Mouse (Mus musculus) MEL (cell line): Measurements from ENCODE around the gene Lhb. TPM values are rescaled to one million over a fixed set of nuclear protein-coding genes. Genes with fewer than 3 reads are reported as not detected.

Experiments used
- DNase-seq: peaks from one replicate; pipeline ENCODE4 v3.0.0; 2011; ENCODE audit warnings: low read depth, low spot score
- H3K27ac ChIP-seq: 2 replicates; pipeline ENCODE4 v1.5.1; 2012; ENCODE audit warnings: low read depth, mild to moderate bottlenecking, control low read depth, low read length, moderate library complexity; ENCODE audit not compliant: control insufficient read depth
- H3K27me3 ChIP-seq, 2 experiments: fragments of 150-350 bp in 1 of 2; sonication (generic) in 1 of 2; 2 replicates each; pipeline ENCODE4 v1.6.1; 2012; ENCODE audit warnings: low read length in 2 of 2, mild to moderate bottlenecking in 2 of 2, improper control_type of control experiment in 1 of 2, moderate library complexity in 1 of 2; ENCODE audit not compliant: insufficient read depth in 2 of 2, control insufficient read depth in 1 of 2
- H3K36me3 ChIP-seq, 2 experiments: 2 replicates each; pipeline ENCODE4 v1.6.1; 2012 to 2014; ENCODE audit warnings: low read length in 2 of 2, improper control_type of control experiment in 1 of 2, inconsistent platforms in 1 of 2, mild to moderate bottlenecking in 1 of 2; ENCODE audit not compliant: insufficient read depth in 2 of 2, control insufficient read depth in 1 of 2
- H3K4me1 ChIP-seq, 2 experiments: fragments of 150-350 bp in 1 of 2; sonication (generic) in 1 of 2; 2 replicates each; pipeline ENCODE4 v1.6.1; 2012; ENCODE audit warnings: low read length in 2 of 2, improper control_type of control experiment in 1 of 2, mild to moderate bottlenecking in 1 of 2; ENCODE audit not compliant: insufficient read depth in 2 of 2, control insufficient read depth in 1 of 2
- H3K4me3 ChIP-seq, 2 experiments: fragments of 150-350 bp in 1 of 2; sonication (generic) in 1 of 2; 2 replicates each; pipeline ENCODE4 v1.5.1; 2012; ENCODE audit warnings: low read depth in 2 of 2, low read length in 2 of 2, mild to moderate bottlenecking in 2 of 2, moderate library complexity in 2 of 2, control low read depth in 1 of 2, improper control_type of control experiment in 1 of 2; ENCODE audit not compliant: control insufficient read depth in 1 of 2, insufficient read depth in 1 of 2
- H3K79me2 ChIP-seq: 2 replicates; pipeline ENCODE4 v1.6.1; 2012; ENCODE audit warnings: mild to moderate bottlenecking, low read length, moderate library complexity; ENCODE audit not compliant: control insufficient read depth, poor library complexity, insufficient read depth
- H3K9ac ChIP-seq: 2 replicates; pipeline ENCODE4 v1.6.1; 2012; ENCODE audit warnings: low read depth, mild to moderate bottlenecking, control low read depth, low read length, moderate library complexity; ENCODE audit not compliant: control insufficient read depth, poor library complexity, severe bottlenecking
- H3K9me3 ChIP-seq: fragments of 150-350 bp; sonication (generic); replicated peaks from 2 replicates; pipeline ENCODE4 v1.6.1; 2012; ENCODE audit warnings: mild to moderate bottlenecking, low read length, improper control_type of control experiment, moderate library complexity; ENCODE audit not compliant: insufficient read depth
- BHLHE40 ChIP-seq: IDR thresholded peaks from 2 replicates; pipeline ENCODE4 v1.6.1; 2012; ENCODE audit warnings: low read depth, mild to moderate bottlenecking, inconsistent platforms, low read length, improper control_type of control experiment, borderline replicate concordance
- CHD1 ChIP-seq: IDR thresholded peaks from 2 replicates; pipeline ENCODE4 v1.6.1; 2012; ENCODE audit warnings: low read depth, mild to moderate bottlenecking, inconsistent platforms, low read length, improper control_type of control experiment
- CHD2 ChIP-seq: IDR thresholded peaks from 2 replicates; pipeline ENCODE4 v1.6.1; 2011; ENCODE audit warnings: low read length, improper control_type of control experiment
- CTCF ChIP-seq, 3 experiments: IDR thresholded peaks in 2 of 3; conservative IDR thresholded peaks in 1 of 3; 2 replicates each; pipeline ENCODE4 v1.5.1; 2011 to 2012; ENCODE audit warnings: low read length in 3 of 3, low read depth in 2 of 3, mild to moderate bottlenecking in 2 of 3, improper control_type of control experiment in 1 of 3, inconsistent platforms in 1 of 3, mixed read lengths in 1 of 3, moderate library complexity in 1 of 3; ENCODE audit not compliant: control insufficient read depth in 1 of 3, insufficient read depth in 1 of 3, poor library complexity in 1 of 3, severe bottlenecking in 1 of 3
- E2F4 ChIP-seq: IDR thresholded peaks from 2 replicates; pipeline ENCODE4 v1.6.1; 2011; ENCODE audit warnings: low read depth, low read length, improper control_type of control experiment, borderline replicate concordance
- ELF1 ChIP-seq: IDR thresholded peaks from 2 replicates; pipeline ENCODE4 v1.6.1; 2014; ENCODE audit warnings: low read depth, mild to moderate bottlenecking, inconsistent platforms, low read length, improper control_type of control experiment, moderate library complexity
- EP300 ChIP-seq, 2 experiments: IDR thresholded peaks; 2 replicates each; pipeline ENCODE4 v1.6.1; 2011; ENCODE audit warnings: improper control_type of control experiment in 2 of 2, low read length in 2 of 2, low read depth in 1 of 2, mild to moderate bottlenecking in 1 of 2
- ETS1 ChIP-seq: IDR thresholded peaks from 2 replicates; pipeline ENCODE4 v1.6.1; 2012; ENCODE audit warnings: low read depth, mild to moderate bottlenecking, inconsistent platforms, low read length, improper control_type of control experiment, moderate library complexity
- GABPA ChIP-seq: IDR thresholded peaks from 2 replicates; pipeline ENCODE4 v1.6.1; 2012; ENCODE audit warnings: low read depth, mild to moderate bottlenecking, inconsistent platforms, low read length, improper control_type of control experiment, moderate library complexity
- GATA1 ChIP-seq: IDR thresholded peaks from 2 replicates; pipeline ENCODE4 v1.6.1; 2011; ENCODE audit warnings: low read depth, low read length, improper control_type of control experiment
- HCFC1 ChIP-seq: IDR thresholded peaks from 2 replicates; pipeline ENCODE4 v1.6.1; 2012; ENCODE audit warnings: low read depth, mild to moderate bottlenecking, inconsistent platforms, low read length, improper control_type of control experiment, moderate library complexity
- JUND ChIP-seq: IDR thresholded peaks from 2 replicates; pipeline ENCODE4 v1.6.1; 2011; ENCODE audit warnings: low read depth, mild to moderate bottlenecking, improper control_type of control experiment, low read length
- KAT2A ChIP-seq: conservative IDR thresholded peaks from 2 replicates; pipeline ENCODE4 v1.6.1; 2012; ENCODE audit warnings: low read depth, low read length, improper control_type of control experiment, inconsistent platforms
- MAFK ChIP-seq: IDR thresholded peaks from 2 replicates; pipeline ENCODE4 v1.6.1; 2011; ENCODE audit warnings: low read depth, mild to moderate bottlenecking, low read length, improper control_type of control experiment, borderline replicate concordance
- MAX ChIP-seq: IDR thresholded peaks from 2 replicates; pipeline ENCODE4 v1.6.1; 2011; ENCODE audit warnings: low read length, improper control_type of control experiment
- MAZ ChIP-seq: IDR thresholded peaks from 2 replicates; pipeline ENCODE4 v1.6.1; 2012; ENCODE audit warnings: low read depth, mild to moderate bottlenecking, inconsistent platforms, low read length, improper control_type of control experiment
- MEF2A ChIP-seq: IDR thresholded peaks from 2 replicates; pipeline ENCODE4 v1.6.1; 2014; ENCODE audit warnings: low read depth, mild to moderate bottlenecking, inconsistent platforms, low read length, improper control_type of control experiment; ENCODE audit not compliant: poor library complexity, insufficient replicate concordance, severe bottlenecking; ENCODE audit errors: extremely low read depth
- MYB ChIP-seq: IDR thresholded peaks from 2 replicates; pipeline ENCODE4 v1.6.1; 2011; ENCODE audit warnings: mild to moderate bottlenecking, low read depth, low read length, improper control_type of control experiment
- MYC ChIP-seq: IDR thresholded peaks from 2 replicates; pipeline ENCODE4 v1.6.1; 2011; ENCODE audit warnings: low read depth, mild to moderate bottlenecking, low read length, improper control_type of control experiment, moderate library complexity
- NRF1 ChIP-seq: IDR thresholded peaks from 2 replicates; pipeline ENCODE4 v1.6.1; 2014; ENCODE audit warnings: low read depth, mild to moderate bottlenecking, inconsistent platforms, low read length, improper control_type of control experiment, moderate library complexity; ENCODE audit not compliant: poor library complexity, insufficient read depth, severe bottlenecking
- POLR2A ChIP-seq, 2 experiments: IDR thresholded peaks; 2 replicates each; pipeline ENCODE4 v1.6.1; 2011 to 2012; ENCODE audit warnings: low read length in 2 of 2, mild to moderate bottlenecking in 2 of 2, control low read depth in 1 of 2, improper control_type of control experiment in 1 of 2, low read depth in 1 of 2, moderate library complexity in 1 of 2; ENCODE audit not compliant: control insufficient read depth in 1 of 2, insufficient read depth in 1 of 2, poor library complexity in 1 of 2
- POLR2AphosphoS2 ChIP-seq: IDR thresholded peaks from 2 replicates; pipeline ENCODE4 v1.6.1; 2011; ENCODE audit warnings: low read length, improper control_type of control experiment
- POLR2AphosphoS5 ChIP-seq: IDR thresholded peaks from 2 replicates; pipeline ENCODE4 v1.6.1; 2012; ENCODE audit warnings: low read depth, borderline replicate concordance, mild to moderate bottlenecking, inconsistent platforms, low read length, moderate library complexity, mixed read lengths
- RAD21 ChIP-seq: IDR thresholded peaks from 2 replicates; pipeline ENCODE4 v1.6.1; 2011; ENCODE audit warnings: mild to moderate bottlenecking, low read depth, low read length, improper control_type of control experiment
- RCOR1 ChIP-seq: IDR thresholded peaks from 2 replicates; pipeline ENCODE4 v1.6.1; 2012; ENCODE audit warnings: low read depth, mild to moderate bottlenecking, inconsistent platforms, low read length, improper control_type of control experiment
- SIN3A ChIP-seq: IDR thresholded peaks from 2 replicates; pipeline ENCODE4 v1.6.1; 2012; ENCODE audit warnings: low read length, improper control_type of control experiment, inconsistent platforms
- SMC3 ChIP-seq: IDR thresholded peaks from 2 replicates; pipeline ENCODE4 v1.6.1; 2011; ENCODE audit warnings: low read depth, low read length, improper control_type of control experiment
- TAL1 ChIP-seq: IDR thresholded peaks from 2 replicates; pipeline ENCODE4 v1.6.1; 2012; ENCODE audit warnings: mild to moderate bottlenecking, inconsistent platforms, low read length, moderate library complexity, mixed read lengths
- TBP ChIP-seq: IDR thresholded peaks from 2 replicates; pipeline ENCODE4 v1.8.0; 2011; ENCODE audit warnings: low read depth, low read length, improper control_type of control experiment
- TCF12 ChIP-seq: IDR thresholded peaks from 2 replicates; pipeline ENCODE4 v1.6.1; 2014; ENCODE audit warnings: low read depth, mild to moderate bottlenecking, inconsistent platforms, low read length, improper control_type of control experiment, moderate library complexity
- UBTF ChIP-seq: IDR thresholded peaks from 2 replicates; pipeline ENCODE4 v1.6.1; 2012; ENCODE audit warnings: low read depth, mild to moderate bottlenecking, inconsistent platforms, low read length, improper control_type of control experiment, moderate library complexity, borderline replicate concordance; ENCODE audit not compliant: insufficient read depth
- USF1 ChIP-seq: IDR thresholded peaks from 2 replicates; pipeline ENCODE4 v1.6.1; 2014; ENCODE audit warnings: low read depth, mild to moderate bottlenecking, inconsistent platforms, low read length, improper control_type of control experiment, moderate library complexity
- USF2 ChIP-seq, 2 experiments: IDR thresholded peaks; 2 replicates each; pipeline ENCODE4 v1.6.1; 2011 to 2012; ENCODE audit warnings: improper control_type of control experiment in 2 of 2, low read length in 2 of 2, borderline replicate concordance in 1 of 2, inconsistent platforms in 1 of 2, low read depth in 1 of 2, mild to moderate bottlenecking in 1 of 2; ENCODE audit not compliant: insufficient read depth in 1 of 2
- ZC3H11A ChIP-seq: IDR thresholded peaks from 2 replicates; pipeline ENCODE4 v1.6.1; 2012; ENCODE audit warnings: low read depth, mild to moderate bottlenecking, inconsistent platforms, low read length, improper control_type of control experiment
- ZKSCAN1 ChIP-seq: IDR thresholded peaks from 2 replicates; pipeline ENCODE4 v1.6.1; 2012; ENCODE audit warnings: low read depth, mild to moderate bottlenecking, inconsistent platforms, low read length, improper control_type of control experiment, moderate library complexity
- ZMIZ1 ChIP-seq: IDR thresholded peaks from 2 replicates; pipeline ENCODE4 v1.6.1; 2012; ENCODE audit warnings: low read depth, mild to moderate bottlenecking, inconsistent platforms, low read length, improper control_type of control experiment, moderate library complexity
- ZNF384 ChIP-seq: IDR thresholded peaks from 2 replicates; pipeline ENCODE4 v1.6.1; 2012; ENCODE audit warnings: low read depth, mild to moderate bottlenecking, inconsistent platforms, low read length, improper control_type of control experiment
- polyA plus RNA-seq, 2 experiments: library from polyadenylated mRNA; stranded (reverse) in 1 of 2; unstranded in 1 of 2; fragments of >175 nt in 1 of 2; fragments of >200 nt in 1 of 2; gene quantifications; 2 replicates each; pipeline versions ENCODE4 v1.2.1 to v1.2.4; 2012; ENCODE audit warnings: low replicate concordance in 2 of 2, low read depth in 1 of 2; ENCODE audit not compliant: insufficient read length in 2 of 2, insufficient read depth in 1 of 2, missing spikeins in 1 of 2
- total RNA-seq: library from RNA; depleted of rRNA; stranded (reverse); fragments of 300-350 nt; gene quantifications from 2 replicates; pipeline ENCODE4 v1.2.3, GENCODE M21; 2012

The Lhb gene
- total and polyA plus RNA-seq, 3 experiments: 0.19 to 0.28 TPM; not detected in 1

- Histone ChIP-seq H3K9me3 (no peaks in the 10 kb centered on the region), H3K27me3 (no peaks in the 10 kb centered on the region), H3K27ac (no peak overlapping the region), H3K36me3 (peaks cover 0 to 3% of the 10 kb centered on the region in 2 experiments; a peak in 1 of 4 replicates), H3K9ac (no peak overlapping the region), H3K4me1 (0 out of 4 replicates have a peak, but pooled peaks cover 0 to under 1% of the 10 kb centered on the region in 2 experiments), H3K79me2 (no peaks in the 10 kb centered on the region), H3K4me3 (no peak overlapping the region)
- peak; percentile 85 for DNase-seq
- no peak for TF ChIP-seq ZKSCAN1
- TF ChIP-seq ZNF384: no peak
- TF ChIP-seq USF2 (IDR thresholded peaks at IDR 0.05; ENCODE audit: borderline replicate concordance in 1 of 2, insufficient read depth in 1 of 2, low read depth in 1 of 2, low read length in 2 of 2): no peak
- 0 out of 2 replicates have a peak, but pooled peaks have one; percentile 50 for TF ChIP-seq MAZ
- TF ChIP-seq BHLHE40: no peak
- TF ChIP-seq CHD2: no peak
- no peak for TF ChIP-seq CHD1
- peak; percentile 90 to 92 (median 91) for TF ChIP-seq CTCF (IDR thresholded peaks at IDR 0.05 in 2 of 3, conservative IDR thresholded peaks at IDR 0.05 in 1 of 3; ENCODE audit: control insufficient read depth in 1 of 3, insufficient read depth in 1 of 3, low read depth in 2 of 3, low read length in 3 of 3, poor library complexity in 1 of 3, severe bottlenecking in 1 of 3)
- peak; percentile 70 for TF ChIP-seq ZC3H11A
- TF ChIP-seq RCOR1: no peak
- no peak for TF ChIP-seq TAL1
- no peak for TF ChIP-seq UBTF
- TF ChIP-seq POLR2A (IDR thresholded peaks at IDR 0.05; ENCODE audit: control insufficient read depth in 1 of 2, insufficient read depth in 1 of 2, low read depth in 1 of 2, low read length in 2 of 2, poor library complexity in 1 of 2): no peak
- TF ChIP-seq TBP: no peak
- TF ChIP-seq KAT2A: no peak
- no peak for TF ChIP-seq MAFK
- peak; percentile 91 for TF ChIP-seq SMC3
- no peak for TF ChIP-seq MEF2A
- no peak for TF ChIP-seq GATA1
- no peak for TF ChIP-seq E2F4
- no peak for TF ChIP-seq HCFC1
- no peak for TF ChIP-seq TCF12
- TF ChIP-seq JUND: no peak
- peak; percentile 70 for TF ChIP-seq RAD21
- TF ChIP-seq POLR2AphosphoS5: no peak
- TF ChIP-seq ETS1: no peak
- no peak for TF ChIP-seq ELF1
- no peak for TF ChIP-seq GABPA
- peak; percentile 30; the same call in 1 of the 2 replicates for TF ChIP-seq SIN3A
- no peak for TF ChIP-seq NRF1
- TF ChIP-seq POLR2AphosphoS2: no peak
- TF ChIP-seq USF1: no peak
- no peak for TF ChIP-seq EP300 (IDR thresholded peaks at IDR 0.05; ENCODE audit: low read depth in 1 of 2, low read length in 2 of 2)
- no peak for TF ChIP-seq MYC
- TF ChIP-seq ZMIZ1: no peak
- no peak for TF ChIP-seq MAX
- TF ChIP-seq MYB: no peak
These were observed 30.8 kb downstream of the Lhb start for GRCm38 (mm10) chr7:45451344-45451982.
